Mouse (Mus musculus) heart, embryonic 15.5 days (tissue): ENCODE measurements around the gene Limd2. TPM values are rescaled to one million over a fixed set of nuclear protein-coding genes. Genes with fewer than 3 reads are reported as not detected.

ENCODE experiments used
- ATAC-seq: fragments of 200-750 bp; cut with Nextera tagmentation; replicated peaks from 2 replicates; pipeline ENCODE4 v1.8.0; 2017; ENCODE audit warnings: low read depth, moderate TSS enrichment; ENCODE audit not compliant: insufficient number of reproducible peaks, insufficient read depth, low FRiP score
- H3K27ac ChIP-seq: fragments of 300-500 bp; sonication (generic); 2 replicates; pipeline ENCODE4 v1.5.1; 2015; ENCODE audit warnings: mild to moderate bottlenecking, inconsistent platforms
- H3K27me3 ChIP-seq: fragments of 300-500 bp; sonication (generic); 2 replicates; pipeline ENCODE4 v1.6.1; 2015; ENCODE audit warnings: inconsistent platforms
- H3K36me3 ChIP-seq: fragments of 300-500 bp; sonication (generic); 2 replicates; pipeline ENCODE4 v1.6.1; 2015; ENCODE audit warnings: mild to moderate bottlenecking, inconsistent platforms
- H3K4me1 ChIP-seq: fragments of 300-500 bp; sonication (generic); replicated peaks from 2 replicates; pipeline ENCODE4 v1.6.1; 2015; ENCODE audit warnings: inconsistent platforms
- H3K4me2 ChIP-seq: fragments of 300-500 bp; sonication (generic); 2 replicates; pipeline ENCODE4 v1.6.1; 2015; ENCODE audit warnings: inconsistent platforms, mild to moderate bottlenecking, moderate library complexity
- H3K4me3 ChIP-seq: fragments of 300-500 bp; sonication (generic); 2 replicates; pipeline ENCODE4 v1.5.1; 2015; ENCODE audit warnings: mild to moderate bottlenecking, inconsistent platforms
- H3K9ac ChIP-seq: fragments of 300-500 bp; sonication (generic); 2 replicates; pipeline ENCODE4 v1.6.1; 2015; ENCODE audit warnings: mild to moderate bottlenecking, inconsistent platforms
- H3K9me3 ChIP-seq: fragments of 300-500 bp; sonication (generic); replicated peaks from 2 replicates; pipeline ENCODE4 v1.6.1; 2016; ENCODE audit warnings: inconsistent platforms
- WGBS: fragments of 180-500 bp; shearing (Covaris S2); methylation state at CpG from one replicate; pipeline ENCODE4 v1.1.7; 2015; ENCODE audit warnings: mixed read lengths; 5-methylcytosine and 5-hydroxymethylcytosine counted together
- polyA plus RNA-seq: library from polyadenylated mRNA; unstranded; fragments of >200 nt; fragmentation: Nextera tagmentation; extraction: Ambion mirVana; gene quantifications from 2 replicates; pipeline ENCODE4 v1.2.1, GENCODE M21; 2015

The Limd2 gene
- polyA plus RNA-seq, 1 experiment from 2014 or later = 75.9 TPM

DNA sequence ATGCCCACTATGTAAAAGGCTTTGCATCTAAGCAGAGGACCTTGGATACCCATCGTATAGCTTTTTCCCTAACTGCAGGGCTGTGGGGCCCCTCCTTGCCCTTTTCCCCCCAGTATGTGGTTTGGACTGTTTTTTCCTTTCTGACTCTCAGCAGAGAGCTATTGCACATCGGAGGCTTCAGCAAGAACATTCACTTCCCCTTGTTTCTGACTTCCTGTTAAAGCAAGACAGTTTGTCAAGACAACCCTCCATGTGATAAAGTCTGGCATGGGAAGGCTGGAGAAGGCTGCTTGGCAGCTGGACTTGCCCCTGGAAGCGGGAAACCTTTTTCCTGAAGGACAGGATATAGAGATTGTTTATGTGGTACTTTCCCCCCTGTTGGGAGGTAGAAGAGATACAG lies 37.9 kb downstream of the Limd2 start:
- Histone ChIP-seq H3K27ac (peak overlapping the region; percentile 53), H3K9ac (no peak overlapping the region), H3K4me2 (no peak overlapping the region), H3K4me1 (peaks cover 3% of the 10 kb centered on the region; the same call in 1 of the 2 replicates), H3K36me3 (peaks cover 29% of the 10 kb centered on the region), H3K9me3 (no peaks in the 10 kb centered on the region), H3K27me3 (no peaks in the 10 kb centered on the region), H3K4me3 (no peak overlapping the region)
- 59% methylated on average over 3 of the region's 3 CpGs for WGBS
- ATAC-seq = no peak

DNA sequence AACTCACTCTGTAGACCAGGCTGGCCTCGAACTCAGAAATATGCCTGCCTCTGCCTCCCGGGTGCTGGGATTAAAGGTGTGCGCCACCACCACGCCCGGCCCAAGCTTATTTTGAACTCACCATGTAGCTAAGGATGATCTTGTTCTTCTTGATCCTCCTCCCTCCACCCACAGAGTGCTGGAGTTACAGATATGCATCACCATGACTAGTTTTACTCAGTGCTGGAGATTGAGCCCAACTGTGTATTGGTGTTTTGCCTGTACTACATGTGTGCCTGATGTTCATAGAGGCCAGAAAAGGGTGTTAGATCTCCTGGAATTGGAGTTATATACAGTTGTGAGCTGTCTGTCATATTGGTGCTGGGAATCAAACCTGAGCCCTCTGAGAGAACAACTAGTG lies 38.4 kb downstream of the Limd2 start:
- Histone ChIP-seq H3K9ac (no peak overlapping the region), H3K9me3 (no peaks in the 10 kb centered on the region), H3K4me1 (peaks cover 3% of the 10 kb centered on the region; the same call in 1 of the 2 replicates), H3K4me2 (no peak overlapping the region), H3K27ac (peak overlapping the region; percentile 53), H3K27me3 (no peaks in the 10 kb centered on the region), H3K4me3 (no peak overlapping the region), H3K36me3 (peaks cover 34% of the 10 kb centered on the region)
- 93% methylated on average over 5 of the region's 5 CpGs for WGBS
- no peak for ATAC-seq

DNA sequence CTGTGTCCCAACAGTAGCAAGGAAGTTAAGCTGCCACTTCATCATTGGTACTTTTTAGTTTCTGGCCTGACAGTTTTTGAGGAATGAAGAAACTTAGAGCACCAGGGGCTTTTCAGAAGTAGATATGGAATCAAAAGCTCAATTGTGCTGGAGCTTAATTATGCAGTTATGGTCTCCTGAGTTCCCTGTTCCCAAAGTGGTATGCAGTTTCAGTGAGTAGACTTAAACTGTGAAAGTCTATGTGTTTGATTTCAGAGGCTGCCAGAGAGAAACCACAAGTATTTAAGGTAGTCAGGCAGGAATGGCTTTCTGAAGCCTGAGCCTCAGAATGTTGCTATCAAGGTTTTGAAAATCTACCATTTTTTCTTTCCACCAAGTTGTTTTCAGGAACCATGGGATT lies 49.0 kb downstream of the Limd2 start:
- Histone ChIP-seq H3K4me1 (no peaks in the 10 kb centered on the region), H3K9me3 (no peaks in the 10 kb centered on the region), H3K4me2 (no peak overlapping the region), H3K36me3 (peaks cover 33% of the 10 kb centered on the region), H3K27ac (no peak overlapping the region), H3K4me3 (no peak overlapping the region), H3K27me3 (no peaks in the 10 kb centered on the region), H3K9ac (no peak overlapping the region)
- ATAC-seq = no peak

Other genes starting within 250 kb of the Limd2 start
- gene Cyb561, start 207.5 kb downstream of the Limd2 start, polyA plus RNA-seq = 6.2 and 16.8 TPM in 2 replicates
- 3.3 and 3.9 TPM in 2 replicates for gene Ace, start 192.9 kb downstream of the Limd2 start, polyA plus RNA-seq
- not detected in 2 replicates for gene Ace3, start 166.2 kb downstream of the Limd2 start, polyA plus RNA-seq
- gene Kcnh6, start 152.7 kb downstream of the Limd2 start, polyA plus RNA-seq = 0.08 and 0.46 TPM in 2 replicates
- 35.0 and 48.7 TPM in 2 replicates for gene Dcaf7, start 124.0 kb downstream of the Limd2 start, polyA plus RNA-seq
- 10.1 and 11.5 TPM in 2 replicates for gene Taco1, start 94.8 kb downstream of the Limd2 start, polyA plus RNA-seq
- 19.2 and 24.9 TPM in 2 replicates for gene Map3k3, start 76.2 kb downstream of the Limd2 start, polyA plus RNA-seq
- not detected in 2 replicates for gene Gm10840, start within 50 bp of the Limd2 start, polyA plus RNA-seq
- 16.5 and 20.0 TPM in 2 replicates for gene Strada, start 41.3 kb upstream of the Limd2 start, polyA plus RNA-seq
- gene Ccdc47, start 55.5 kb upstream of the Limd2 start, polyA plus RNA-seq = 87.3 and 88.2 TPM in 2 replicates
- gene Ddx42, start 56.1 kb upstream of the Limd2 start, polyA plus RNA-seq = 41.1 and 47.3 TPM in 2 replicates
- gene Ftsj3, start 95.2 kb upstream of the Limd2 start, polyA plus RNA-seq = 31.1 and 37.5 TPM in 2 replicates
- gene Psmc5, start 95.3 kb upstream of the Limd2 start, polyA plus RNA-seq = 195 and 215 TPM in 2 replicates
- gene Smarcd2, start 112.1 kb upstream of the Limd2 start, polyA plus RNA-seq = 18.2 and 35.7 TPM in 2 replicates
- gene Tcam1, start 115.8 kb upstream of the Limd2 start, polyA plus RNA-seq = 0.34 TPM in 1 of 2 replicates, not detected in the other
- not detected in 2 replicates for gene Gh, start 141.0 kb upstream of the Limd2 start, polyA plus RNA-seq
- 1.0 and 2.8 TPM in 2 replicates for gene Cd79b, start 153.9 kb upstream of the Limd2 start, polyA plus RNA-seq
- gene Scn4a, start 192.4 kb upstream of the Limd2 start, polyA plus RNA-seq = 0.06 and 0.24 TPM in 2 replicates
- 0.44 and 0.62 TPM in 2 replicates for gene Prr29, start 204.6 kb upstream of the Limd2 start, polyA plus RNA-seq
- gene Icam2, start 227.2 kb upstream of the Limd2 start, polyA plus RNA-seq = 79.4 and 87.1 TPM in 2 replicates